Mouse (Mus musculus): ENCODE results near the gene Zfp667.
"Not testable (repeated sequence)": the region's sequence is repeated elsewhere in the genome, so short reads cannot be mapped to it uniquely, and the experiment has no call there.

- not testable (repeated sequence) for TF ChIP-seq EP300 (IDR thresholded peaks at IDR 0.05; ENCODE audit: low read depth)
- TF ChIP-seq CTCF (IDR thresholded peaks at IDR 0.05; ENCODE audit: low read depth): peak; percentile 76
These were observed 45.4 kb upstream of the Zfp667 start for GRCm38 (mm10) chr7:6240841-6241425.
